ENCODE assay signal across 8 mouse cellular contexts in genomic region chr11:72302230-72302629, GRCm38 (mm10). TPM values are rescaled to one million over a fixed set of nuclear protein-coding genes. Genes with fewer than 3 reads are reported as not detected.
DNase-seq lines count a peak whose midpoint lies in the region; ATAC-seq and TF ChIP-seq lines count a peak whose summit lies in the region.

No protein-coding gene starts in this region.

- H3K27ac ChIP-seq in embryonic facial prominence, embryonic 14.5 days (replicated peaks; ENCODE audit: low read depth, low read length), result no peak overlapping the region
- H3K27ac ChIP-seq in embryonic facial prominence, embryonic 10.5 days (replicated peaks), result no peak overlapping the region
- no peak overlapping the region for H3K27ac ChIP-seq in heart, embryonic 11.5 days (ENCODE audit: low read depth, low read length)
- peak overlapping the region; percentile 79 for H3K27ac ChIP-seq in lung, postnatal 0 days (ENCODE audit: low read length)
- H3K27ac ChIP-seq in testis, adult 2 months (ENCODE audit: control insufficient read depth, insufficient read depth, low read depth, low read length), result peak overlapping the region; percentile 60
- no peak overlapping the region for H3K27ac ChIP-seq in forebrain, postnatal 0 days (ENCODE audit: low read depth, low read length)

- no peak for TF ChIP-seq CTCF in lung, postnatal 0 days (IDR thresholded peaks at IDR 0.05)
- no peak for TF ChIP-seq CTCF in testis, adult 2 months (IDR thresholded peaks at IDR 0.05; ENCODE audit: control insufficient read depth, insufficient read depth, insufficient replicate concordance, low read depth, low read length)
- no peak for TF ChIP-seq CTCF in forebrain, postnatal 0 days (IDR thresholded peaks at IDR 0.05; ENCODE audit: low read depth)

- no peaks in the 10 kb centered on the region for H3K4me1 ChIP-seq in embryonic facial prominence, embryonic 14.5 days (ENCODE audit: control insufficient read depth, insufficient read depth, low read length)
- peaks cover 9% of the 10 kb centered on the region for H3K4me1 ChIP-seq in embryonic facial prominence, embryonic 10.5 days
- H3K4me1 ChIP-seq in heart, embryonic 11.5 days (ENCODE audit: control insufficient read depth, insufficient read depth, low read length), result 0 out of 2 replicates have a peak, but pooled peaks cover 4% of the 10 kb centered on the region
- peaks cover 12% of the 10 kb centered on the region; the same call in 1 of the 2 replicates for H3K4me1 ChIP-seq in lung, postnatal 0 days (ENCODE audit: insufficient read depth, low read depth, low read length)
- peaks cover 2% of the 10 kb centered on the region for H3K4me1 ChIP-seq in testis, adult 2 months (ENCODE audit: control insufficient read depth, insufficient read depth, low read length)
- H3K4me1 ChIP-seq in forebrain, postnatal 0 days (ENCODE audit: insufficient read depth), result no peaks in the 10 kb centered on the region

- H3K27me3 ChIP-seq in embryonic facial prominence, embryonic 14.5 days (replicated peaks; ENCODE audit: control insufficient read depth, insufficient read depth, low read length), result no peaks in the 10 kb centered on the region
- H3K27me3 ChIP-seq in embryonic facial prominence, embryonic 10.5 days (replicated peaks; ENCODE audit: low read depth, poor library complexity, severe bottlenecking), result no peaks in the 10 kb centered on the region
- H3K27me3 ChIP-seq in heart, embryonic 11.5 days (ENCODE audit: control insufficient read depth, insufficient read depth, low read length), result no peaks in the 10 kb centered on the region
- H3K27me3 ChIP-seq in lung, postnatal 0 days (replicated peaks; ENCODE audit: insufficient read depth, low read length), result no peaks in the 10 kb centered on the region
- H3K27me3 ChIP-seq in testis, adult 2 months (ENCODE audit: control insufficient read depth, insufficient read depth, low read length), result no peaks in the 10 kb centered on the region
- no peaks in the 10 kb centered on the region for H3K27me3 ChIP-seq in forebrain, postnatal 0 days (ENCODE audit: insufficient read depth, low read length)

- no peak overlapping the region for H3K9ac ChIP-seq in embryonic facial prominence, embryonic 14.5 days (ENCODE audit: low read depth, low read length)
- no peak overlapping the region for H3K9ac ChIP-seq in heart, embryonic 11.5 days (ENCODE audit: low read depth, low read length)
- H3K9ac ChIP-seq in lung, postnatal 0 days (replicated peaks; ENCODE audit: low read depth), result peak overlapping the region; percentile 6; the same call in 1 of the 2 replicates
- no peak overlapping the region for H3K9ac ChIP-seq in forebrain, postnatal 0 days

- DNase-seq in embryonic facial prominence, embryonic 14.5 days (ENCODE audit: low spot score), result peak; percentile 9
- DNase-seq in embryonic facial prominence, embryonic 10.5 days (ENCODE audit: low spot score), result no peak
- peak; percentile 81 for DNase-seq in cerebellum, adult 9-11 months
- peak; percentile 71 to 90 for DNase-seq in layer of hippocampus, adult 18-20 months (ENCODE audit: low spot score in 2 of 2)
- peak; percentile 48 for DNase-seq in lung, postnatal 0 days (ENCODE audit: low spot score)
- DNase-seq in forebrain, postnatal 0 days, result no peak

- no peak overlapping the region for H3K4me3 ChIP-seq in embryonic facial prominence, embryonic 14.5 days (ENCODE audit: low read depth, low read length)
- no peak overlapping the region for H3K4me3 ChIP-seq in embryonic facial prominence, embryonic 10.5 days
- no peak overlapping the region for H3K4me3 ChIP-seq in heart, embryonic 11.5 days (ENCODE audit: low read depth, low read length)
- H3K4me3 ChIP-seq in lung, postnatal 0 days (ENCODE audit: low read depth, low read length), result peak overlapping the region; percentile 40
- peak overlapping the region; percentile 64; the same call in 1 of the 2 replicates for H3K4me3 ChIP-seq in testis, adult 2 months (ENCODE audit: control insufficient read depth, low read depth, low read length)
- H3K4me3 ChIP-seq in forebrain, postnatal 0 days (ENCODE audit: low read depth, low read length), result no peak overlapping the region

- no peaks in the 10 kb centered on the region for H3K36me3 ChIP-seq in embryonic facial prominence, embryonic 14.5 days (ENCODE audit: control insufficient read depth, insufficient read depth, low read length)
- H3K36me3 ChIP-seq in embryonic facial prominence, embryonic 10.5 days (replicated peaks), result no peaks in the 10 kb centered on the region
- no peaks in the 10 kb centered on the region for H3K36me3 ChIP-seq in heart, embryonic 11.5 days (ENCODE audit: control insufficient read depth, insufficient read depth, low read length)
- H3K36me3 ChIP-seq in lung, postnatal 0 days (ENCODE audit: insufficient read depth, low read length), result no peaks in the 10 kb centered on the region; the same call in 1 of the 2 replicates
- no peaks in the 10 kb centered on the region for H3K36me3 ChIP-seq in testis, adult 2 months (ENCODE audit: control insufficient read depth, insufficient read depth, low read length)
- H3K36me3 ChIP-seq in forebrain, postnatal 0 days (ENCODE audit: insufficient read depth), result no peaks in the 10 kb centered on the region

- H3K9me3 ChIP-seq in embryonic facial prominence, embryonic 14.5 days (ENCODE audit: control insufficient read depth, low read length), result no peaks in the 10 kb centered on the region
- no peaks in the 10 kb centered on the region for H3K9me3 ChIP-seq in embryonic facial prominence, embryonic 10.5 days
- no peaks in the 10 kb centered on the region for H3K9me3 ChIP-seq in heart, embryonic 11.5 days (replicated peaks; ENCODE audit: control insufficient read depth, low read length)
- H3K9me3 ChIP-seq in lung, postnatal 0 days (ENCODE audit: low read length), result no peaks in the 10 kb centered on the region
- H3K9me3 ChIP-seq in forebrain, postnatal 0 days (ENCODE audit: low read length), result no peaks in the 10 kb centered on the region

- WGBS in embryonic facial prominence, embryonic 14.5 days, result 74% methylated on average over 7 of the region's 7 CpGs
- WGBS in embryonic facial prominence, embryonic 10.5 days, result 76% methylated on average over 7 of the region's 7 CpGs
- 80% methylated on average over 7 of the region's 7 CpGs for WGBS in heart, embryonic 11.5 days (ENCODE audit: insufficient replicate concordance)
- 58% methylated on average over 7 of the region's 7 CpGs for WGBS in lung, postnatal 0 days
- 70% methylated on average over 7 of the region's 7 CpGs for WGBS in forebrain, postnatal 0 days

- TF ChIP-seq EP300 in lung, postnatal 0 days (IDR thresholded peaks at IDR 0.05), result no peak

- H3K4me2 ChIP-seq in embryonic facial prominence, embryonic 14.5 days (ENCODE audit: low read depth, low read length), result no peak overlapping the region
- peak overlapping the region; percentile 46 for H3K4me2 ChIP-seq in heart, embryonic 11.5 days
- peak overlapping the region; percentile 69 for H3K4me2 ChIP-seq in lung, postnatal 0 days (replicated peaks; ENCODE audit: low read depth, low read length)
- no peak overlapping the region for H3K4me2 ChIP-seq in forebrain, postnatal 0 days (ENCODE audit: low read depth)

- TF ChIP-seq POLR2A in testis, adult 2 months (IDR thresholded peaks at IDR 0.05; ENCODE audit: control insufficient read depth, low read depth, low read length), result no peak

- ATAC-seq in embryonic facial prominence, embryonic 14.5 days (ENCODE audit: low read depth), result no peak
- ATAC-seq in heart, embryonic 11.5 days (replicated peaks; ENCODE audit: insufficient number of reproducible peaks, low FRiP score, low TSS enrichment), result no peak
- ATAC-seq in lung, postnatal 0 days, result no peak
- ATAC-seq in forebrain, postnatal 0 days, result no peak

RNA-seq across cellular contexts. Expression of gene Xaf1, which starts 0.8 kb away (rescaled TPM):
- 3.2 TPM in 2 replicates for polyA plus RNA-seq in embryonic facial prominence, embryonic 14.5 days (2014; fragmentation: Nextera tagmentation; extraction: Ambion mirVana)
- 3.2 and 3.4 TPM in 2 replicates for polyA plus RNA-seq in embryonic facial prominence, embryonic 10.5 days (2016; fragmentation: Nextera tagmentation; extraction: Ambion mirVana)
- polyA plus RNA-seq in heart, embryonic 11.5 days (2014; fragmentation: Nextera tagmentation; extraction: Ambion mirVana), result 2.3 and 2.4 TPM in 2 replicates
- 1 to 10 TPM; 4.2 to 4.6 TPM for total RNA-seq in layer of hippocampus, adult 18-20 months (2021)
- polyA plus RNA-seq in lung, postnatal 0 days (2015; fragmentation: Nextera tagmentation; extraction: Ambion mirVana), result 32.3 and 39.7 TPM in 2 replicates
- polyA plus RNA-seq in testis, adult 2 months (2012; rRNA removed), result 1.4 and 2.3 TPM in 2 replicates
- 0.77 and 3.1 TPM in 2 replicates for total RNA-seq in forebrain, postnatal 0 days (2014; rRNA removed)
- 4.3 and 4.8 TPM in 2 replicates for polyA plus RNA-seq in forebrain, postnatal 0 days (2015; fragmentation: Nextera tagmentation; extraction: Ambion mirVana)

RNA-seq across cellular contexts. Expression of gene Fbxo39, which starts 12.0 kb away (rescaled TPM):
- not detected in 2 replicates for polyA plus RNA-seq in embryonic facial prominence, embryonic 14.5 days (2014; fragmentation: Nextera tagmentation; extraction: Ambion mirVana)
- not detected in 2 replicates for polyA plus RNA-seq in embryonic facial prominence, embryonic 10.5 days (2016; fragmentation: Nextera tagmentation; extraction: Ambion mirVana)
- polyA plus RNA-seq in heart, embryonic 11.5 days (2014; fragmentation: Nextera tagmentation; extraction: Ambion mirVana), result not detected in 2 replicates
- total RNA-seq in layer of hippocampus, adult 18-20 months (2021), result not detected
- not detected in 2 replicates for polyA plus RNA-seq in lung, postnatal 0 days (2015; fragmentation: Nextera tagmentation; extraction: Ambion mirVana)
- polyA plus RNA-seq in testis, adult 2 months (2012; rRNA removed), result 108 and 112 TPM in 2 replicates
- total RNA-seq in forebrain, postnatal 0 days (2014; rRNA removed), result not detected in 2 replicates
- polyA plus RNA-seq in forebrain, postnatal 0 days (2015; fragmentation: Nextera tagmentation; extraction: Ambion mirVana), result not detected in 2 replicates

RNA-seq across cellular contexts. Expression of gene Slc13a5, which starts 35.2 kb away (rescaled TPM):
- 8.3 and 14.0 TPM in 2 replicates for polyA plus RNA-seq in embryonic facial prominence, embryonic 14.5 days (2014; fragmentation: Nextera tagmentation; extraction: Ambion mirVana)
- 0.10 and 0.14 TPM in 2 replicates for polyA plus RNA-seq in embryonic facial prominence, embryonic 10.5 days (2016; fragmentation: Nextera tagmentation; extraction: Ambion mirVana)
- 0.24 and 0.58 TPM in 2 replicates for polyA plus RNA-seq in heart, embryonic 11.5 days (2014; fragmentation: Nextera tagmentation; extraction: Ambion mirVana)
- total RNA-seq in layer of hippocampus, adult 18-20 months (2021), result 1 to 10 TPM; 8.6 to 9.0 TPM
- polyA plus RNA-seq in lung, postnatal 0 days (2015; fragmentation: Nextera tagmentation; extraction: Ambion mirVana), result not detected in 2 replicates
- 34.1 and 37.6 TPM in 2 replicates for polyA plus RNA-seq in testis, adult 2 months (2012; rRNA removed)
- 3.8 and 4.7 TPM in 2 replicates for total RNA-seq in forebrain, postnatal 0 days (2014; rRNA removed)
- polyA plus RNA-seq in forebrain, postnatal 0 days (2015; fragmentation: Nextera tagmentation; extraction: Ambion mirVana), result 4.0 and 4.1 TPM in 2 replicates

Comparison
In these comparisons a context has a peak if more than half of its experiments do, and no peak if none do; other contexts are left out.
1. DNase-seq: peak in embryonic facial prominence, embryonic 14.5 days (single experiment), cerebellum, adult 9-11 months (single experiment), layer of hippocampus, adult 18-20 months (2 of 2) and lung, postnatal 0 days (single experiment); none in embryonic facial prominence, embryonic 10.5 days (single experiment) and forebrain, postnatal 0 days (single experiment).
2. H3K27ac ChIP-seq: peak in lung, postnatal 0 days (single experiment) and testis, adult 2 months (single experiment); none in embryonic facial prominence, embryonic 14.5 days (single experiment), embryonic facial prominence, embryonic 10.5 days (single experiment), heart, embryonic 11.5 days (single experiment) and forebrain, postnatal 0 days (single experiment).
3. H3K4me2 ChIP-seq: peak in heart, embryonic 11.5 days (single experiment) and lung, postnatal 0 days (single experiment); none in embryonic facial prominence, embryonic 14.5 days (single experiment) and forebrain, postnatal 0 days (single experiment).
4. H3K4me3 ChIP-seq: peak in lung, postnatal 0 days (single experiment) and testis, adult 2 months (single experiment); none in embryonic facial prominence, embryonic 14.5 days (single experiment), embryonic facial prominence, embryonic 10.5 days (single experiment), heart, embryonic 11.5 days (single experiment) and forebrain, postnatal 0 days (single experiment).
5. RNA of gene Fbxo39, which starts 12.0 kb away (polyA plus RNA-seq): 108 to 112 TPM in testis, adult 2 months; not detected in embryonic facial prominence, embryonic 14.5 days, not detected in embryonic facial prominence, embryonic 10.5 days, not detected in heart, embryonic 11.5 days, not detected in lung, postnatal 0 days and not detected in forebrain, postnatal 0 days; every median in the first group is over 100 times any median in the second.